Mouse (Mus musculus) 416B (cell line): ENCODE results near the gene Gm17087.

ENCODE experiments used
- DNase-seq: peaks from one replicate; pipeline ENCODE4 v3.0.0; 2011; ENCODE audit warnings: low read depth

The Gm17087 gene

GRCm38 (mm10) chr17:8546366-8546765 lies 20.4 kb downstream of the Gm17087 start:
- no peak for DNase-seq

- DNase-seq = no peak
Observed at GRCm38 (mm10) chr17:8541974-8542538, 24.7 kb downstream of the Gm17087 start.

DNA sequence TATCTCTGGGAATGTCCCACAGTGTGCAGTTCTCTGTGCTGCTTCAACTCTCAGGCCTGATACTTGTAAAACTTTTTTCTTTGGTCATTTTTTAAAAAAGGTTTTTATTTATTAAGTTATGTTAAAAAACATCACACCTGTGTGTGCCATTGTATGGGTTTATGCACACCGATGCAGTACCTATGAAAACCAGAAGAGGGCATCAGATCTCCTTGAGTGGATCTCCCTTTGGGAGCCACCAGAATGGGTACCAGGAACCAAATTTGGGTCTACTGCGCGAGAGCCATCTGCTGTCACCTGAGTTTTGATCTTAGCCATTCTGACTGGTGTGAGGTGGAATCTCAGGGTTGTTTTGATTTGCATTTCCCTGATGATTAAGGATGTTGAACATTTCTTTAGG lies 28.6 kb downstream of the Gm17087 start:
- peak; percentile 37 for DNase-seq

DNA sequence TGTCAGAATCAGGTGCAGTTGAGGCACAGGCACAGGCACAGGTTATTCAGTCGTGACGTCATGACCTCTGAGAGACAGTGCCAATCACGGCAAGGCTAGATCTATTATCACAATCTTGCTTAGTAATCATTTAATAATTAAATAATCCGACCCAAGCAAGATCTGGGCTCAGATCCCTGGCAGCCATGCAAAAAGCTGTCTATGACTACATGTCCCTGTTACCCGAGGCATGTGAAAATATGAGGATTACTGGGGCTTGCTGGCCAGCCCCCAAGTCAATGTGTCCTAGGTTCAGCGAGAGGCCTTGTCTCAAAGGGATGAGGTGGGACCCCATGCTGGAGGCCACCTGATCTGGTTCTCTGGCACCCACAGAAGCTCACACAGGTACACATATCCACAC lies 30.2 kb downstream of the Gm17087 start:
- no peak for DNase-seq

- peak; percentile 37 for DNase-seq
Observed at GRCm38 (mm10) chr17:8533828-8534227, 32.9 kb downstream of the Gm17087 start.

GRCm38 (mm10) chr17:8532609-8533008 lies 34.1 kb downstream of the Gm17087 start:
- no peak for DNase-seq

DNA sequence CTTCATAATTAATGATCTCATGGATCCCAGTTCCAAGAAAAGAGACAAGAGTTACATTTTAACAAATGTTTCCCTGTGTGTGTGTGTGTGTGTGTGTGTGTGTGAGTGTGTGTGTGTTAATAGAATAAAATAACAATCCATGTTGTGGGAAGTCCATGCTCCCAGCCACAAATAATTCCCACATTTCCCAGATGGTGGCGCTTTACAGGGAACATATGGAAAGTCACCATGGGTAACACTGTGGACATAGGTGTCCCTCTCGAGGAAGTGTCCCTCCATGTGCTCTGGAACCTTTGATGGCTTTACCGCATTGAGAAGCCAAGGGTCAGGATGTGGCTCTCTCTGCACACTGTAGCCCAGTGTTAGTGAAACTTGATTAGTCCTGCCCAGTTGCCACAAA lies 38.1 kb downstream of the Gm17087 start:
- no peak for DNase-seq

GRCm38 (mm10) chr17:8526815-8527261 lies 39.9 kb downstream of the Gm17087 start:
- no peak for DNase-seq

DNA sequence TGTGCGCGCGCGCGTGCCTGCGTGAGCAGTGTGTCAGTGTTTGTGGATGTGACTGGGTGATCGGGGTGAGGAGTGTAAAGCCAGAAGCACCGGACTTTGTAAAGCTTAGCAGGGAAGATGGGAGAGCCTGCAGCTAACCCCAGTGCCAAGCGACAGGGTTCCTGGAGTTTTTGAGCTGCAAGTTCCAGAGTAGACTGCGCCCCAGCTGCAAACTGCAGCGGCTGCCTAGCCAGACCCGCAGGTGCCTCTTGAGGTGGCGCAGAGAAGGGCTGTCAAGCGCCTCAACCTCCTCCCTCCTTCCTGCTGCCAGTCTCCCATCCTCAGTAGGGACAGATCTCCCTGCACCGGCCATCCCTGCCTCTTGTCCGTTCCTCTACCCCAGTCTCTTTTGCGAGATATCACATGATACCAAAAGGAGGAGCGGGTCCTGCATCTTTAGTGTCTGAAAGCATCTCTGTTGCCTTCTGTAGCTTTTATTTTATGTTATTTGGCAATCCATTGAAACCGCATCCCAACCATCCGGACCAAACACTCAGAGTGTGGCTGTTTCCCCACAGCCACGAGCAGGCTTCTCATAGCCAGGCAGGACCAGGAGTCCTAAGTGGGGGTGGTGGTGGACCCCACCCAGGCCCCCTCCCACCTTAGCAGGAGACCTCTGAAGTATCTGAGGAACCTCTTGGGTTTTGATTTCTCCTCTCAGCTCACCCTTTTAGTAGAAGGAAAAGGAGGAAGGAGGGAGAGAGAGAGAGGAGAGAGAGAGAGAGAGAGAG lies 40.6 kb downstream of the Gm17087 start:
- no peak for DNase-seq

- DNase-seq = no peak
Observed at GRCm38 (mm10) chr17:8525225-8525721, 41.5 kb downstream of the Gm17087 start, which contains the start of gene Pde10a. TSS of gene Pde10a (plus strand) at chr17:8525372.

DNA sequence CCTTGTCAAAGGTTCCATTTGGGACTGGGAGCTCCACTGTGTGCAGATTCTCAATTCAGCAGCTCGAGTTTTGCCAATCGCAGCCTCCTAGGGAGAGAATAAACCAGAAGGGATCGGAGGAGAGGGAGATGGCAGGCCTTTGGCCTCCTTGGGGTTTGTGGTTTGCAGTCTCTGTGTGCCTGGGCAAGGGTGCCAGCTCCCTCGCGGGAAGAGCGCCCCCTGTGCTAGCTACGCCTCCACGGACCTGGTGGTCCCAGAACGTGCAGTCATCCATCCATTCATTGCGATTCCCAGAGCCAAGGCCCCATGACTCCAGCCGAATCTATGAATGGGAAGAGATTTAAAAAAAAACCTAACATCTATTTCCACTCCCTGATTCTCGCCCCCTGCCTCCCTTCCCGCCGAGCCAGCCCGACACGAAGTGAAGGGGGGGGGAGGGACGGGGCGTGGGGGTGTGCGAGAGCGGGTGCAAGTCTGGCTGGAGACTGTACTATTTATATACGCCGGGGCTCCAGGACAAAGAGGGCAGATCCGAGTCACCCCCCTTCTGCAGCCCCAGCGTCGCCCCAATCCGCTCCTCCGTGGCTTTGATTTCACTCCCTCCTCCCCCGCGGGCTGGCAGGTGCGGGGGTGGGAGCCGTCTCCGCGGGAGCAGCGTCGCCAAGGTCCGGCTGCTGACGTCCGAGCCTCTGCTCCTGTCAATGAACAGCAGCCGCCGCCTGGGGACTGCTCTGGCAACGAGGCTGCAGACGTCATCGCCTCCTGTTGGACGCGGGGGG lies 42.2 kb downstream of the Gm17087 start:
- no peak for DNase-seq

DNA sequence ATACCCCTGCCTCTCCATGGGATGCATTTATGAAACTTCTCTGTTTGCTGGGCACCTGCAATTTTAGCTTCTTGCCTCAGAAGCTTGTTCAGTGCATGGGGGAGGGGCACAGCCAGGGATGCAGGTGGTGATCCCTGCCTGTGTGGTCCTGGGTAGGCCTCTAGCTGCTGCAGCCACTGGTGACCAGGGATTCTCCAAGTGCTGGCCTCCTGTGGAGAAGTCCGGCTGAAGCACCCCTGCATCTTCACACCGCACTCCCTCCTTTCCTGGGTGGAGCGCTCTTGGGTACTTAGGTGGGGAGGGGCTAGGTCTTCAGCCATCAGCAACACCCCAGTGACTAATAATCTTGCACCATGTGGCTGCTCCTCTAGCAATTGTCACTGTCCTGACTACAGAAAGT lies 42.8 kb downstream of the Gm17087 start:
- DNase-seq = no peak

GRCm38 (mm10) chr17:8516006-8516405 lies 50.7 kb downstream of the Gm17087 start:
- DNase-seq = no peak
